Comparison of ENCODE assay signal across 10 mouse cellular contexts in the genomic region with DNA sequence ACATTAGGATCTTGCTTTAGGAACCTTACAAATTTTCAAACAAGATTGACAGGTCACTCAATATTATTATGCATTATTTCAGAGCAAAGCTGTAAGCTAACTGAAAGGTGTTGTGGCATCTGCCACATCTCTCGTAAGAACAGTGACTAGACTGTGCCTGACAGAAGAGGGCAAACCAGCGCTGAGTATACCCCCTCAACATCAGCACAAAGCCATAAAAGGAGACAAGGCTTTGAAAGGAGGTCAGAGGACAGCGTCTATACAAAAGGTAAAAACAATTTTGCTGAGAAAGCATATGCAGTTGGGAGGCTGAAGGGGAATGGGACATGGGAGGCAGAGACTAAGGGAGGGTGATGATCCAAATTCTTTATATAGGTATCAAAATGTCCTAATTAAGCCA. TPM values are rescaled to one million over a fixed set of nuclear protein-coding genes. Genes with fewer than 3 reads are reported as not detected.
A peak's percentile ranks its signal among the peaks of the same experiment; 100 is the strongest.
DNase-seq lines count a peak whose midpoint lies in the region; ATAC-seq and TF ChIP-seq lines count a peak whose summit lies in the region.
"Had no signal": no experiment of that assay in that cellular context is flagged by ENCODE, and none has a peak within 500 bp of the region (broad histone marks: within the 10 kb centered on the region; RNA-seq: fewer than 3 reads in every experiment).

No protein-coding gene starts in this region.

- H3K4me1 ChIP-seq in forebrain, embryonic 12.5 days = peaks cover 23% of the 10 kb centered on the region
- H3K4me1 ChIP-seq in intestine, embryonic 16.5 days (ENCODE audit: control insufficient read depth, insufficient read depth, low read length) = peaks cover 14% of the 10 kb centered on the region
- H3K4me1 ChIP-seq in neural tube, embryonic 12.5 days = peaks cover 19% of the 10 kb centered on the region

- TF ChIP-seq CTCF in left cerebral cortex, adult 2 months (IDR thresholded peaks at IDR 0.05) = no peak

- no peaks in the 10 kb centered on the region for H3K27me3 ChIP-seq in forebrain, embryonic 12.5 days
- H3K27me3 ChIP-seq in intestine, embryonic 16.5 days (replicated peaks; ENCODE audit: control insufficient read depth, insufficient read depth, low read length) = no peaks in the 10 kb centered on the region
- no peaks in the 10 kb centered on the region for H3K27me3 ChIP-seq in neural tube, embryonic 12.5 days (replicated peaks)

- H3K9ac ChIP-seq in forebrain, embryonic 12.5 days = 0 out of 2 replicates have a peak overlapping the region, but pooled peaks have one; percentile 29
- peak overlapping the region; percentile 87; the same call in 1 of the 2 replicates for H3K9ac ChIP-seq in intestine, embryonic 16.5 days (ENCODE audit: low read depth, low read length)
- H3K9ac ChIP-seq in neural tube, embryonic 12.5 days = no peak overlapping the region

- H3K4me2 ChIP-seq in forebrain, embryonic 12.5 days = peak overlapping the region; percentile 64
- peak overlapping the region; percentile 79; the same call in 1 of the 2 replicates for H3K4me2 ChIP-seq in intestine, embryonic 16.5 days (ENCODE audit: low read depth, low read length)
- H3K4me2 ChIP-seq in neural tube, embryonic 12.5 days (replicated peaks) = peak overlapping the region; percentile 74

- peaks cover 1% of the 10 kb centered on the region; the same call in 1 of the 2 replicates for H3K36me3 ChIP-seq in forebrain, embryonic 12.5 days (replicated peaks)
- H3K36me3 ChIP-seq in intestine, embryonic 16.5 days (ENCODE audit: control insufficient read depth, insufficient read depth, low read length) = no peaks in the 10 kb centered on the region
- peaks cover 1% of the 10 kb centered on the region for H3K36me3 ChIP-seq in neural tube, embryonic 12.5 days

- peak overlapping the region; percentile 75 for H3K4me3 ChIP-seq in left cerebral cortex, adult 2 months
- peak overlapping the region; percentile 87 for H3K4me3 ChIP-seq in forebrain, embryonic 12.5 days (replicated peaks)
- no peak overlapping the region for H3K4me3 ChIP-seq in intestine, embryonic 16.5 days (ENCODE audit: low read length)
- no peak overlapping the region for H3K4me3 ChIP-seq in neural tube, embryonic 12.5 days

- intact Hi-C loops in left cerebral cortex, adult 2 months (cut with DNase I) = loop anchor here (1.0 to 5.0 kb wide), 2 partner anchors 25 to 122 kb away; partner anchors contain the start of genes Mtfmt and Plekho2

- peak overlapping the region; percentile 92 for H3K27ac ChIP-seq in left cerebral cortex, adult 2 months
- H3K27ac ChIP-seq in forebrain, embryonic 12.5 days = peak overlapping the region; percentile 83
- H3K27ac ChIP-seq in intestine, embryonic 16.5 days (ENCODE audit: low read length) = no peak overlapping the region
- H3K27ac ChIP-seq in neural tube, embryonic 12.5 days = peak overlapping the region; percentile 32; the same call in 1 of the 2 replicates

- peak; percentile 11; the same call in 1 of the 2 replicates for ATAC-seq in forebrain, embryonic 12.5 days (ENCODE audit: low FRiP score)
- ATAC-seq in intestine, embryonic 16.5 days = peak; percentile 1; the same call in 1 of the 2 replicates
- no peak for ATAC-seq in neural tube, embryonic 12.5 days (ENCODE audit: low FRiP score, low read depth)
- no peak for ATAC-seq in CD4-positive, CD25-positive, alpha-beta regulatory T cell, adult 4 months

- no peaks in the 10 kb centered on the region for H3K9me3 ChIP-seq in forebrain, embryonic 12.5 days
- no peaks in the 10 kb centered on the region for H3K9me3 ChIP-seq in intestine, embryonic 16.5 days (ENCODE audit: control insufficient read depth, low read length)
- H3K9me3 ChIP-seq in neural tube, embryonic 12.5 days = no peaks in the 10 kb centered on the region

- 35% methylated on average over 3 of the region's 3 CpGs for WGBS in forebrain, embryonic 12.5 days
- WGBS in intestine, embryonic 16.5 days = 56% methylated on average over 3 of the region's 3 CpGs
- WGBS in neural tube, embryonic 12.5 days = 27% methylated on average over 3 of the region's 3 CpGs

- no peak for DNase-seq in left cerebral cortex, adult 2 months (ENCODE audit: extremely low spot score in 1 of 2, low spot score in 2 of 2)
- no peak for DNase-seq in left cerebral cortex, adult 8-10 months (ENCODE audit: low spot score in 2 of 2)
- no peak for DNase-seq in cerebellum, postnatal 10 days
- no peak for DNase-seq in right cerebral cortex, postnatal 4 days

RNA-seq across cellular contexts. Expression of gene Spg21, which starts 0.5 kb away (rescaled TPM):
- 10 to 100 TPM; 25.9 to 30.9 TPM for total RNA-seq in left cerebral cortex, adult 2 months (2021)
- total RNA-seq in left cerebral cortex, adult 8-10 months (2022) = 10 to 100 TPM; 33.6 to 43.7 (median 41.2) TPM
- polyA plus RNA-seq in forebrain, embryonic 12.5 days (2016; fragmentation: Nextera tagmentation; extraction: Ambion mirVana) = 116 and 118 TPM in 2 replicates
- polyA plus RNA-seq in intestine, embryonic 16.5 days (2015; fragmentation: Nextera tagmentation; extraction: Ambion mirVana) = 95.1 and 107 TPM in 2 replicates
- polyA plus RNA-seq in neural tube, embryonic 12.5 days (2016; fragmentation: Nextera tagmentation; extraction: Ambion mirVana) = 125 and 129 TPM in 2 replicates
- polyA plus RNA-seq in CD4-positive, CD25-positive, alpha-beta regulatory T cell, adult 4 months (2017; shearing (Covaris generic)) = 10 to 100 TPM; 76.6 to 78.9 TPM

RNA-seq across cellular contexts. Expression of gene Mtfmt, which starts 24.6 kb away (rescaled TPM):
- 10 to 100 TPM; 16.1 to 18.0 TPM for total RNA-seq in left cerebral cortex, adult 2 months (2021)
- 10 to 100 TPM; 16.4 to 20.5 (median 16.9) TPM for total RNA-seq in left cerebral cortex, adult 8-10 months (2022)
- polyA plus RNA-seq in forebrain, embryonic 12.5 days (2016; fragmentation: Nextera tagmentation; extraction: Ambion mirVana) = 22.0 and 22.2 TPM in 2 replicates
- polyA plus RNA-seq in intestine, embryonic 16.5 days (2015; fragmentation: Nextera tagmentation; extraction: Ambion mirVana) = 20.3 and 24.0 TPM in 2 replicates
- 23.5 and 24.9 TPM in 2 replicates for polyA plus RNA-seq in neural tube, embryonic 12.5 days (2016; fragmentation: Nextera tagmentation; extraction: Ambion mirVana)
- polyA plus RNA-seq in CD4-positive, CD25-positive, alpha-beta regulatory T cell, adult 4 months (2017; shearing (Covaris generic)) = 10 to 100 TPM; 29.3 to 31.7 TPM

RNA-seq across cellular contexts. Expression of gene Slc51b, which starts 37.4 kb away (rescaled TPM):
- total RNA-seq in left cerebral cortex, adult 2 months (2021) = not detected
- total RNA-seq in left cerebral cortex, adult 8-10 months (2022) = not detected
- not detected in 2 replicates for polyA plus RNA-seq in forebrain, embryonic 12.5 days (2016; fragmentation: Nextera tagmentation; extraction: Ambion mirVana)
- polyA plus RNA-seq in intestine, embryonic 16.5 days (2015; fragmentation: Nextera tagmentation; extraction: Ambion mirVana) = 16.4 and 26.4 TPM in 2 replicates
- not detected in 2 replicates for polyA plus RNA-seq in neural tube, embryonic 12.5 days (2016; fragmentation: Nextera tagmentation; extraction: Ambion mirVana)
- not detected for polyA plus RNA-seq in CD4-positive, CD25-positive, alpha-beta regulatory T cell, adult 4 months (2017; shearing (Covaris generic))
- total RNA-seq: common myeloid progenitor, adult 5-6 weeks had no signal
- polyA plus RNA-seq: urinary bladder, adult 2 months had no signal

RNA-seq across cellular contexts. Expression of gene Ankdd1a, which starts 59.8 kb away (rescaled TPM):
- 1 to 10 TPM; 2.7 to 3.5 TPM for total RNA-seq in left cerebral cortex, adult 2 months (2021)
- 1 to 10 TPM; 3.8 to 6.4 (median 4.8) TPM for total RNA-seq in left cerebral cortex, adult 8-10 months (2022)
- polyA plus RNA-seq in forebrain, embryonic 12.5 days (2016; fragmentation: Nextera tagmentation; extraction: Ambion mirVana) = 0.18 and 0.28 TPM in 2 replicates
- not detected in 2 replicates for polyA plus RNA-seq in intestine, embryonic 16.5 days (2015; fragmentation: Nextera tagmentation; extraction: Ambion mirVana)
- 0.38 TPM in 1 of 2 replicates, not detected in the other for polyA plus RNA-seq in neural tube, embryonic 12.5 days (2016; fragmentation: Nextera tagmentation; extraction: Ambion mirVana)
- under 1 TPM in 1 of 2 experiments, not detected in 1; 0.35 TPM for polyA plus RNA-seq in CD4-positive, CD25-positive, alpha-beta regulatory T cell, adult 4 months (2017; shearing (Covaris generic))
- total RNA-seq: common myeloid progenitor, adult 5-6 weeks had no signal

Comparison
In these comparisons a context has a peak if more than half of its experiments do, and no peak if none do; other contexts are left out.
1. H3K4me3 ChIP-seq: peak in left cerebral cortex, adult 2 months (single experiment) and forebrain, embryonic 12.5 days (single experiment); none in intestine, embryonic 16.5 days (single experiment) and neural tube, embryonic 12.5 days (single experiment).
2. ATAC-seq: peak in forebrain, embryonic 12.5 days (single experiment) and intestine, embryonic 16.5 days (single experiment); none in neural tube, embryonic 12.5 days (single experiment) and CD4-positive, CD25-positive, alpha-beta regulatory T cell, adult 4 months (single experiment).
3. RNA of gene Slc51b, which starts 37.4 kb away (polyA plus RNA-seq): 16.4 to 26.4 TPM in intestine, embryonic 16.5 days; not detected in forebrain, embryonic 12.5 days, not detected in neural tube, embryonic 12.5 days and not detected in CD4-positive, CD25-positive, alpha-beta regulatory T cell, adult 4 months; every median in the first group is over 10 times any median in the second.
4. Peak in every context shown above with its lines, with median percentiles within 50 percentile points of each other: H3K4me2 ChIP-seq.